Mouse (Mus musculus) mouse embryonic stem cell (cell line): ENCODE measurements around the gene Nhlrc3.

Experiments
- in situ Hi-C, 2 experiments: fragments of 300-500 bp; cut with MboI; formaldehyde crosslinking; loops; 1 replicate in 1 of 2; 3 replicates in 1 of 2; pipeline ENCODE4 v1.14.3; 2019 to 2020; ENCODE audit warnings: low sequenced_read_pairs in 2 of 2, low pct_unique_long_range_greater_than_20kb in 1 of 2, mixed read lengths in 1 of 2; ENCODE audit not compliant: unreplicated experiment in 1 of 2

The Nhlrc3 gene

GRCm38 (mm10) chr3:53413465-53413864, 49.7 kb downstream of the Nhlrc3 start:
- in situ Hi-C loops: no loop called here

GRCm38 (mm10) chr3:53412259-53412658, 50.9 kb downstream of the Nhlrc3 start:
- in situ Hi-C loops: no loop called here

GRCm38 (mm10) chr3:53410031-53410430, 53.1 kb downstream of the Nhlrc3 start:
- in situ Hi-C loops: no loop called here

GRCm38 (mm10) chr3:53407145-53407544, 56.0 kb downstream of the Nhlrc3 start:
- in situ Hi-C loops: no loop called here
